Mouse (Mus musculus): ENCODE results near the gene Nelfe. TPM values are rescaled to one million over a fixed set of nuclear protein-coding genes. Genes with fewer than 3 reads are reported as not detected.
"Not testable (repeated sequence)": the region's sequence is repeated elsewhere in the genome, so short reads cannot be mapped to it uniquely, and the experiment has no call there.

Gene Nelfe
- polyA plus RNA-seq (2012), result 375 and 385 TPM in 2 replicates

DNA sequence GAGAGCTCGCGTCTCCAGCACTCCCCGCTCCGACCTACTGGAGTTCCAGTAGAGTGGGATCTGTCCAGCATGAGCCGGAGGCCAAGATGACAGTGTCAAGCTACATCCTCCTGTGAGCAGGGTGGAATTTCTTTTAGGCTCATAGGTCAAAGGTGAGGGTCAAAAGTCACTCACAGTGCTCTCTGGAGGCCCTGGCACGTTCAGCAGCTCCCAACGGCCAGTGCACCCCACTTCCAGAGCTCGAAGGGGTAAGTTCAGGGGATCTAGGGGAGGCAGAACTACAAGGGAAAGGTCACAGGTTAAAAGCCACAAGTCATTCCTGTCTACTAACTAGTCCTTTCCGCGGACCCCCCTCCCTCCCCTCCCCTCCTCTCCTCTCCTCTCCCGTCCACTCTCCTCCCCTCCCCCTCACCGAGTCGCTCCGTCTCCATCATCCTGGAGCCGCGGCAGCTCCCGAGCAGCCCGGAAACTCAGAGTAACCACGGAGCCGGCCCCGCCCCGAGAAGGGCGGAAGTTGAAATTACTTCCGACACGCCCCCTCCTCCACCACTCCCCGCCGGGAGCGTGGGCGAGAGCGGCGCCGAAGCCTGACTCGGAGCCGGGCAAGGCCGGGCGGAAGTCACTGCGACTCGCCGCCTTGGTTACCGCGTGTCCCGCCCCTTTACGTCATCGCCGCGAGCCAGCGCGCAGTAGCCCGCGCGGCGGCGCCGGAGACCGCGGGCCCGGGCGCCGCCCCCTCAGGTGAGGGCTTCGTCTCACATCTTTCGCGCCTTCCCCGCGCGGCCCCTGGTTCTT is at the start of gene Nelfe, which contains the start of gene Skiv2l:
Nelfe (plus strand) TSS at position 670 of the 795 bp plus-strand sequence.
Skiv2l (minus strand) TSS at position 489 of the 795 bp plus-strand sequence.
- TF ChIP-seq GATA1 (IDR thresholded peaks at IDR 0.05; ENCODE audit: low read length), result no peak

DNA sequence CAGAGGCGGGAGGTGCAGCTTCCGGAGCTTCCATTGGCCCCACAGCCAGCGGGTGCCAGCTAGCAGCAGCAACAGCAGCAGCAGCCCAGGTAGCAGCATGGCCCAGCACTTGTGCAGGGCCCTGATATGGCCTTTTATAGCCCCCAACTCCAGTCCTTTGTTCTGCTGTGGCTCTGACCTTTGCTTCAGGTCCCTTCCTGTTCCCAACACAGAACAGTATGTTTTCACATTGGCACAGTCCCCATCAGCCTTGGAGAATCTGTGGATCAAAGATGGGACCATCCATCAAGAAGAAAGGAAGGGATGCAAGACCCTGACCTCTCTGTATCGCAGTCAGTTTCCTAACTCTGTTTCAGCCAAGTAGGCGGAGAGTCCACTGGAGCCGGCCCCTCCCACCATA is 45.9 kb upstream of the Nelfe start, which contains the start of gene Cyp21a1:
Cyp21a1 (minus strand) TSS at position 261 of the 400 bp plus-strand sequence.
- TF ChIP-seq GATA1 (IDR thresholded peaks at IDR 0.05; ENCODE audit: low read length), result not testable (repeated sequence)

- TF ChIP-seq GATA1 (IDR thresholded peaks at IDR 0.05; ENCODE audit: low read length), result no peak
These were observed 45.2 kb upstream of the Nelfe start for GRCm38 (mm10) chr17:34804871-34805562.

DNA sequence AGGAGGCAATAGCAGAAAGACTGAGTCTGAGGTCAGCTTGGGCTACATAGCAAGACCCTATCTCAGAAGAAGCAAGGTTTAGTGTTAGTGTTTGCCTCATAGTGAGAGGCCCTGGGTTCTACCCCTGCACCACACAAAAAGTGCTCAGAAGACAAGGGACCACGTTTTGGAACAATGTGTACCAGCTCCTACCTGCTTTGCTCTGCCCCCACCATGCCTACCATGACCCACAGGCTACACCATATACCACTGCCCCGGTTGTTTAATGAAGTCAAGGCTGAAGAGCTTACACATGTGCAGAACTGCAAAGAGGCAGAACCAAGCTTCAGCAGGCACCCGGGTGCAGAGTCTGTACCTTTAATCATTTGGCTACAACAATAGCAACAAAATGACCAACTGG is 43.0 kb upstream of the Nelfe start:
- TF ChIP-seq GATA1 (IDR thresholded peaks at IDR 0.05; ENCODE audit: low read length), result no peak

DNA sequence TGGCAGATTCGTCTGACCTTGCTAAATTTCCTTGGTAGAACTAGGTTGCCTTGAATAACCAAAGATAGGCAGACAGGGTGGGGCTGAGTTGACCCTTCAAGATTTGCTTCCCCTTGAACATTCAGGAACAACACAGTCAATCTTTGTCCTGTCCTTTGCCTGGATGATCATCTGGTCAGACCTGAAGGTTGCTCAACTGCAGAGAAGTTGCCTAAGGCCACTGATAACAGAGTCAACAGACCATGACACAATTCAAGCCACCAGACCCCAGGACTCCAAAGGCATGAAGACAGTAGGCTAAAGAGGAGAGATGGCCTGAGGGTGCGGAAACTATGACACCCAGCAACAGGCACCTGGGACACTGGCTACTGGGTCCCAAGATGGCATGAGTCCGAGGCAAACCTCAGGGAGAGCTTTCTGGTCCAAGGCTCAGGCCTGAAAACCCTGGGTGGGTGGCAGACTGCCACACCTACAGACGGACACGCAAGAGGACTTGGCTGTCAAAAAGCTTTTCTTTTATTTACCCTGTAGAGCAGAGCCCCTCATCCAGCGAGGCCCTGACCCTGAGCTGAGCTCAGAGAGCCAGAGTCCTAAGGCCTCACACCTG is 41.5 kb upstream of the Nelfe start:
- TF ChIP-seq GATA1 (IDR thresholded peaks at IDR 0.05; ENCODE audit: low read length), result no peak

GRCm38 (mm10) chr17:34811275-34811674 is 38.9 kb upstream of the Nelfe start:
- TF ChIP-seq GATA1 (IDR thresholded peaks at IDR 0.05; ENCODE audit: low read length), result no peak

- no peak for TF ChIP-seq GATA1 (IDR thresholded peaks at IDR 0.05; ENCODE audit: low read length)
These were observed 35.3 kb upstream of the Nelfe start for GRCm38 (mm10) chr17:34814818-34815370.

DNA sequence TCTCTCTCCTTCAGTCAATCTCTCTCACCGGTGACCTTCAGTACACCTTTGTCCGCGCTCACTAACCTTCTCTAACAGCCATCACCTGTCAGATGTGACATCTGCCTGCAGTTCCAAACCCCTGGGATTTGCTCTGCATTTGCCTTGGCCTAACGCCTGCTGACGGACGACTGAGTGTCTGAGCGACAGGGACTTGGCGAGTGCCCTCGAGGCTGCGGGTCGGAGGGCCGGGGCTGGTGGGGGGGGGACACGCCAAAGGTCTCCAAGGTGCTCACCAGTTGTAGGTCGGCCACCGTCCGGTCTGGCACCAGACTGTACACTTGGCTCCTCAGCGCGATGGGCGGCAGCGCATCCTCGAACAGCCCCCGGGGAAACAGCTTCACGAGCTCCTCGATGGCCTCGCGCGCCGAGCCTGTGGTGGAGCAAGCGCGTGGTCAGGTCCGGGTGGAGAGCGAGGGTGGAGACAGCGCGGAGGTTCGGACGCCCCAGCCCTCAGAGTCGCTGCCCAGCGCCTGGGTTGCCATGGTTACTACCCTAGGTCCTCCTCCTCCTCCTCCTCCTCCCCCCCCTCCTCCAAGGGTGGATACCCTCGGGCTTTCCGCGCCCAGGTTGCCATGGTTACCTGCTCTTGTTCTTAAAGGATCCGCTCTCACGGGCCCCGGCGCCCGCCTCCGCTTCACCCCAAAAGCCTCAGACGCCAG is 13.9 kb upstream of the Nelfe start:
- TF ChIP-seq GATA1 (IDR thresholded peaks at IDR 0.05; ENCODE audit: low read length), result no peak

DNA sequence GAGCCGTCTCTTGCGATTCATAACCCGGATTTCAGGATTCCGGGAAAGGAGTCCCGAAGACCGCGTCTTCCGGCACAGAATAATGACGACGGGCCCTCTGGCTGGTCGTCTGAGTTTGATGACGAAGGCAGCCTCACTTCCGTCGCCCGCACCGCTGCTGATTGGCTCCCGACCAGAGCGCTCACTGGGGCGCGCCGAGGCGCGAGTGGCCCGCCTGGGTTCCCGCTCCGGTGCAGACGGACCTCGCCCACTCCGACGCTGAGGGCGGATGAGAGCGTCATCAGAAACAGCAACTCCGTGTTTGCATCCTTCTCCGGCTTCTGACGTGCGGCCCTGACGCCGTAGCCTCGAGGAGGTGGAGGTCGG is 13.4 kb upstream of the Nelfe start, which contains the start of the genes Stk19 and Dxo:
Stk19 (minus strand) TSS at position 90 of the 366 bp plus-strand sequence.
Dxo (plus strand) TSS at position 164 of the 366 bp plus-strand sequence.
- no peak for TF ChIP-seq GATA1 (IDR thresholded peaks at IDR 0.05; ENCODE audit: low read length)

GRCm38 (mm10) chr17:34837464-34838324 is 12.5 kb upstream of the Nelfe start:
- no peak for TF ChIP-seq GATA1 (IDR thresholded peaks at IDR 0.05; ENCODE audit: low read length)

GRCm38 (mm10) chr17:34838785-34839184 is 11.4 kb upstream of the Nelfe start:
- TF ChIP-seq GATA1 (IDR thresholded peaks at IDR 0.05; ENCODE audit: low read length), result no peak

DNA sequence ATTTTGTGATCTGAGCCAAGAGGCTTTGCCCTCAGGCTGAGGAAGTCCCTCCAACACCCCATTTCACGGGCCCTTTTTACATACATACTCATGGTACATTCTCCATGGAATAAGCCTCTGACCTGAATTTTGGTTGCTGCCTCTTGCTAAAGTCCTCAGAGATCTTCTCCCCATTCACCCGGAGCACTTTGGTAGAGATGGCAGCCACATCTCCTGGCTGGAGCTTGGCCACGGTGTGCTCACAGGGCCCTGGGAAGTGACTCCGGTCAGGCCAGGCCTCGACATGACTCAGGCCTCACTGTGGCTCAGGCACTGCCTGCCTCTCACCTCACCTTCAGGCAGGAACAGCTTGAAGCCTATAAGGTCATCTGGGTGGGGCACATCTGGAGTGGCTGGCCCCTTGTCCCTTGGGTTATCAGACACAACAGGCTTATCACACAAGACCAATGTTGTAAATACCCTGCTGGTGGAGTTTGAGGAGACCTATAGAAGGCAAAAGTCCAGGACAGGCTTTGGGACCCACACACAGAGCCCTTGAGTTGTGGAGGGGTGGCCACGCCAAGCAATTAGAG is 9.4 kb upstream of the Nelfe start:
- no peak for TF ChIP-seq GATA1 (IDR thresholded peaks at IDR 0.05; ENCODE audit: low read length)

DNA sequence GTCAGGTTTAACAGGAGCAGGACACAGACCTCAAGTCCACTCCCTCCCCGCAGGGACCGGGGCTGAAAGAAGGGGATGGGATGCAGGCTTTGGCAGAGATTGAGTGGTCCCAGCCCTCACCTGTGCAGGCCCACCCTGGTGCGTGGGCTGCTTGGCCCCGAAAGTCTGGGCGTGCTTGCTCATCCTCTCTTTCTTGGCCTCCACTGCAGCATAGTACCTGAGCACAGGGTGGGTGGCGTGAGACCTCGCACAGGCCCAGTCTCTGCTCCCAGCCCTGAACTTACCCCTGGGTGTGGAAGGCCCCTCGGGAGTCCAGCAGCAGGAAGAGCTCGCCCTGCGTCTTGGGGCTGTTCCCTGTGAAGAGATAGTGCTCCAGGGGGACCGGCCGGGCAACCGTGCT is 5.3 kb upstream of the Nelfe start:
- no peak for TF ChIP-seq GATA1 (IDR thresholded peaks at IDR 0.05; ENCODE audit: low read length)

- TF ChIP-seq GATA1 (IDR thresholded peaks at IDR 0.05; ENCODE audit: low read length), result no peak
These were observed 3.0 kb upstream of the Nelfe start for GRCm38 (mm10) chr17:34847192-34847591.
